Mouse (Mus musculus) intestine, embryonic 15.5 days (tissue): ENCODE results near the gene Gm16181. TPM values are rescaled to one million over a fixed set of nuclear protein-coding genes. Genes with fewer than 3 reads are reported as not detected.

Experiments
- ATAC-seq: fragments of 200-750 bp; cut with Nextera tagmentation; 2 replicates; pipeline ENCODE4 v1.8.0; 2017; ENCODE audit warnings: moderate TSS enrichment, moderate library complexity
- H3K27ac ChIP-seq: fragments of 300-500 bp; sonication (generic); 2 replicates; pipeline ENCODE4 v1.5.1; 2015; ENCODE audit warnings: mild to moderate bottlenecking, inconsistent platforms
- H3K27me3 ChIP-seq: fragments of 300-500 bp; sonication (generic); replicated peaks from 2 replicates; pipeline ENCODE4 v1.6.1; 2015; ENCODE audit warnings: inconsistent platforms
- H3K36me3 ChIP-seq: fragments of 300-500 bp; sonication (generic); 2 replicates; pipeline ENCODE4 v1.6.1; 2015; ENCODE audit warnings: inconsistent platforms
- H3K4me1 ChIP-seq: fragments of 300-500 bp; sonication (generic); replicated peaks from 2 replicates; pipeline ENCODE4 v1.6.1; 2015; ENCODE audit warnings: inconsistent platforms
- H3K4me2 ChIP-seq: fragments of 300-500 bp; sonication (generic); replicated peaks from 2 replicates; pipeline ENCODE4 v1.6.1; 2015; ENCODE audit warnings: mild to moderate bottlenecking, inconsistent platforms
- H3K4me3 ChIP-seq: fragments of 300-500 bp; sonication (generic); replicated peaks from 2 replicates; pipeline ENCODE4 v1.5.1; 2015; ENCODE audit warnings: inconsistent platforms
- H3K9ac ChIP-seq: fragments of 300-500 bp; sonication (generic); 2 replicates; pipeline ENCODE4 v1.6.1; 2015; ENCODE audit warnings: inconsistent platforms
- H3K9me3 ChIP-seq: fragments of 300-500 bp; sonication (generic); 2 replicates; pipeline ENCODE4 v1.6.1; 2016; ENCODE audit warnings: inconsistent platforms
- WGBS: fragments of 180-500 bp; shearing (Covaris S2); methylation state at CpG from one replicate; pipeline ENCODE4 v1.1.7; 2015; 5-methylcytosine and 5-hydroxymethylcytosine counted together
- polyA plus RNA-seq: library from polyadenylated mRNA; unstranded; fragments of >200 nt; fragmentation: Nextera tagmentation; extraction: Ambion mirVana; gene quantifications from 2 replicates; pipeline ENCODE4 v1.2.1, GENCODE M21; 2015

The Gm16181 gene
- polyA plus RNA-seq, 1 experiment from 2014 or later = 0.59 TPM

DNA sequence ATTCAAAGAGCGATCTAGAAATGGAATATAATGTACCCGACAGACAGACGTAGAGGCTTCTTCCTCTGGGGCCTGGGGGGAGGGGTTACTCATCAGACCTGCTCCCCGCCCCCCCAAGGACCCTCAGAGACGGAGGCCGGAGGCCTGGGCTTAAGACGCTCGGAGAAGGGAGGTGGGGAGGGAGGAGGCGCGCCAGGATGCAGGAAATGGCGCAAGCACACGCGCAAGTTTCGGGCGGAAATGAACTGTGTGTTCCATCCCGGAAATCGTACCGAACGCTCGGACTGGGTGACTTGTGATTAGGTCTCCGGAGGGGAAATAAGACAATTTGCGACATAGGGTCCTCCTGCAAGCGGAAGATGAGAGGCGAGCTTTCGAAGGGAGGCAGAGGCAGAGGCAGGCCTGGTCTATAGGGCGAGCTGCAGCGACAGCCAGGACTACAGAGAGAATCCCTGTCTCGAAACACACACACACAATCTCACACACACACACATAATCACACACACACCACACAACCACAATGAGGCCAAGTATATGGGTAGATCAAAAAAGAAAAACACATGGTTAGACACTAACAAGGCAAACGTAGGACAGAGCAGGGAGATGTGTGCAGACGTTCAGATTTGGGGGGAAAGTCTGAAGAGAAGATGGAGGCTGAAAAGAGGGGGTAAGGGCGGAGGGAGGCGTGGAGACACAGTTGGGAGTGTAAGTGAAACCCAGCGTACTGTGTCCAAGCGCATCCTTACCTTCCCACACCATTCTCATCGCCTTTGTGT, 15.2 kb downstream of the Gm16181 start, which contains the start of gene Nfkbil1:
TSS of gene Nfkbil1 (minus strand) at position 179 of the 776 bp plus-strand sequence.
- peak; percentile 90 for ATAC-seq
- Histone ChIP-seq H3K36me3 (peaks cover 7% of the 10 kb centered on the region; the same call in 1 of the 2 replicates), H3K27me3 (no peaks in the 10 kb centered on the region), H3K4me2 (peak within 1 kb of the TSS; percentile 88), H3K4me3 (peak within 1 kb of the TSS; percentile 57), H3K4me1 (peaks cover 33% of the 10 kb centered on the region), H3K9me3 (no peaks in the 10 kb centered on the region), H3K27ac (peak within 1 kb of the TSS; percentile 98), H3K9ac (peak within 1 kb of the TSS; percentile 86)
- WGBS = under 1% methylated on average over 35 of the region's 35 CpGs

DNA sequence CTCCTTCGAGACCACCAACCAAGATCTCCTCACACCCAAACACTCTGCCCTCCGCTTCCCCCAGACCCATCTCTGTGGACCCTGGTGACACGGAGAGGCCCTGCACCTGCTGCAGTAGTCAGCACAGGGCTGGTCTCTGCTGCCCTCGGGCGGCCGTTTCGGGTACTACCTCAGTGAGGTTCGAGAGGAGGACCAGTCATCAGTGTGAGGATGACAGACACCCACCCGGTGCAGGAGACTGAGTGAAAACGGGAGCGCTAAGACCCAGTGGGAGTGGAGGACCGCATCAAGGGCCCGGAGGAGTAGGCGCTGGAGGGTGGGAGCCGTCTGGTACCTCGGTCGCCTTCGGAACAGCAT, 15.7 kb downstream of the Gm16181 start:
- Histone ChIP-seq H3K36me3 (peaks cover under 1% of the 10 kb centered on the region; the same call in 1 of the 2 replicates), H3K4me1 (peaks cover 34% of the 10 kb centered on the region), H3K4me3 (peak overlapping the region; percentile 57), H3K4me2 (peak overlapping the region; percentile 88), H3K27ac (peak overlapping the region; percentile 98), H3K27me3 (no peaks in the 10 kb centered on the region), H3K9ac (peak overlapping the region; percentile 86), H3K9me3 (no peaks in the 10 kb centered on the region)
- 1% methylated on average over 18 of the region's 18 CpGs for WGBS
- peak; percentile 61 for ATAC-seq

DNA sequence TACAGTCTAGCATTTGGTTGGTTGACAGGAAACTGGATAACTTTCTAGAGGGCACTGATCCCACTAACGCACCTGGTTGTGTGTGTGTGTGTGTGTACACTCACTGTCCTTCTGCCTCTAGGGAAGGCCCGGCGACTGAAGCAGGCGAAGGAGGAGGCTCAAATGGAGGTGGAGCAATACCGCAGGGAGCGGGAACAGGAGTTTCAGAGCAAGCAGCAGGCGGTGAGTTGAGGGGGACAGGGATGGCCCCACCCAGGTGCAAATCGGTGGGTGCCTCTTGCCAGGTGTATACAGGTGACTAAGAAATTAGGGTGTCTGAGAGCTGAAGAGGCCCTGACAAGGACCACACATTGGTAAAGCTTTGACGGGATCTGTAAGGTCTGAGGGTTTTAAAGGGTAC, 16.4 kb downstream of the Gm16181 start:
- H3K4me2 ChIP-seq = no peak overlapping the region; the same call in 1 of the 2 replicates
- no peak overlapping the region for H3K4me3 ChIP-seq
- 77% methylated on average over 9 of the region's 9 CpGs for WGBS

GRCm38 (mm10) chr17:35237504-35237903, 16.9 kb downstream of the Gm16181 start:
- Histone ChIP-seq H3K27me3 (no peaks in the 10 kb centered on the region), H3K4me3 (no peak overlapping the region), H3K27ac (no peak overlapping the region), H3K9me3 (no peaks in the 10 kb centered on the region), H3K4me1 (peaks cover 28% of the 10 kb centered on the region), H3K4me2 (no peak overlapping the region), H3K9ac (no peak overlapping the region), H3K36me3 (no peaks in the 10 kb centered on the region)
- no peak for ATAC-seq
- 94% methylated on average over 12 of the region's 12 CpGs for WGBS

More for the DNA sequence above, 16.4 kb downstream of the Gm16181 start:
- no peak overlapping the region for H3K27ac ChIP-seq
- H3K9ac ChIP-seq = no peak overlapping the region
- no peak for ATAC-seq
- peaks cover 31% of the 10 kb centered on the region for H3K4me1 ChIP-seq
- H3K27me3 ChIP-seq = no peaks in the 10 kb centered on the region
- no peaks in the 10 kb centered on the region for H3K9me3 ChIP-seq
- no peaks in the 10 kb centered on the region for H3K36me3 ChIP-seq

DNA sequence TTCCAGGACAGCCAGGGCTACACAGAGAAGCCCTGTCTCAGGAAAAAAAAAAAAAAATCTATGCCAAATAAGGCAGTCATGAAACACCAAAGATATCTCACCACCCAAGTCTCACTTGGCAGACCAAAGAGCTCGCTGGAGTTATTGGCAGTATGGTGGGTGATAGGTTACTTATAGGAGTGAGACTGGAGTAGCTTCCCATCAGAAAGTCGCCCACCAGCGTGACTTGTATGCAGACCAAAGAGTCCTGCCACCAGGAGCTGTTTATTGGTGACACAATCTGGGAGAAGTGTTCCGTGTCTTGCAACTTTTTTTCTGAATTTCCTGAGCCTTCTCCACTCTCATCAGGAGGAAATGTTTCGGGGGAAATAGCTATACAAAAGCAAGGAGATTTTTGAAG, 19.1 kb downstream of the Gm16181 start:
- H3K9ac ChIP-seq = no peak overlapping the region
- 0 out of 2 replicates have a peak overlapping the region, but pooled peaks have one; percentile 96 for H3K27ac ChIP-seq
- H3K27me3 ChIP-seq = no peaks in the 10 kb centered on the region
- no peak overlapping the region for H3K4me3 ChIP-seq
- WGBS = 83% methylated on average over 5 of the region's 5 CpGs
- no peak overlapping the region for H3K4me2 ChIP-seq
- H3K9me3 ChIP-seq = no peaks in the 10 kb centered on the region
- peaks cover 24% of the 10 kb centered on the region for H3K4me1 ChIP-seq
- peaks cover 12% of the 10 kb centered on the region for H3K36me3 ChIP-seq
- no peak for ATAC-seq

GRCm38 (mm10) chr17:35240384-35241304, 20.0 kb downstream of the Gm16181 start:
- Histone ChIP-seq H3K9ac (peak overlapping the region; percentile 28; the same call in 1 of the 2 replicates), H3K4me3 (peak overlapping the region; percentile 73), H3K36me3 (peaks cover 21% of the 10 kb centered on the region), H3K27me3 (no peaks in the 10 kb centered on the region), H3K27ac (peak overlapping the region; percentile 96), H3K9me3 (no peaks in the 10 kb centered on the region), H3K4me1 (peaks cover 33% of the 10 kb centered on the region), H3K4me2 (peak overlapping the region; percentile 88)
- WGBS = 26% methylated on average over 12 of the region's 12 CpGs
- no peak for ATAC-seq

DNA sequence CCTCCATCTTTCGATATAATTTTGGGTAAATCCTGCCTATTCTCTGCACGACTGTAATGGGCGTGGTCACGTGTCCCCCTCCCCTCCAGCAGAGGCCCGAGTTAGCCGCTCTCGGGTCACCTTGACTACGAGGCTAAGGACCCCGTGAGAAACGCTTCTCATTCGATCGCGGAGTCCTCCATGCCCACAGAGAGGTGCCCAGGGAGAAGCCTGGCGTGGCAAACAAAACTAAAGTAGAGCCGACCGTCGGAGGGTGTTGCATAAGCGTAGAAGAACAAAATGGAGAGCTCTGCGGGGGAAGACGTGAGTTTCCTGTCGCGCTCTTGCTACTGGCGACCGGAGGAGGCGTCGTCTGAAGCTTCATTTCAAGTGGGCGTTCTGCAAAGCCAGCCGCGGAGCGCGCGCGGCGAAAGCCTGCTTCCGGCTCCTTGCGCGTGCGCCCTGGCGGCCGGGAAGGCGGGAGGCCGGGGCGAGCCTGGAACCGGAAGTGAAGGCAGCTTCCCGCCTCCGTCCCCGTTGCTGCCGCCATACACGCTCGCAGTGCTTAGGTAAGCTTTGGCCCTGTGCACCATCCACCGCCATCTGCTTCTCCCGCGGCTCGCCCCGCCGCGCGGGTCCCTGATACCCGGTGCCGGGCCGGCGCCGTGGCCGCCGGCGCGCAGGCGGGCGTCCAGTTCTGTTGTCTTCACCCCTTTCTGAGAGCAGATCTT, 20.8 kb downstream of the Gm16181 start, which contains the start of gene Ddx39b:
TSS of gene Ddx39b (plus strand) at position 442 of the 710 bp plus-strand sequence.
- H3K36me3 ChIP-seq = peaks cover 27% of the 10 kb centered on the region
- H3K4me3 ChIP-seq = peak within 1 kb of the TSS; percentile 73
- ATAC-seq = peak; percentile 93
- H3K4me1 ChIP-seq = peaks cover 37% of the 10 kb centered on the region
- no peaks in the 10 kb centered on the region for H3K9me3 ChIP-seq
- under 1% methylated on average over 69 of the region's 69 CpGs for WGBS
- H3K27me3 ChIP-seq = no peaks in the 10 kb centered on the region
- peak within 1 kb of the TSS; percentile 98 for H3K9ac ChIP-seq
- peak within 1 kb of the TSS; percentile 88 for H3K4me2 ChIP-seq
- H3K27ac ChIP-seq = peak within 1 kb of the TSS; percentile 96

GRCm38 (mm10) chr17:35242015-35242941, 21.6 kb downstream of the Gm16181 start:
- H3K9ac ChIP-seq = peak overlapping the region; percentile 98
- peaks cover 34% of the 10 kb centered on the region for H3K4me1 ChIP-seq

GRCm38 (mm10) chr17:35243086-35243485, 22.5 kb downstream of the Gm16181 start:
- Histone ChIP-seq H3K9ac (peak overlapping the region; percentile 98), H3K36me3 (peaks cover 42% of the 10 kb centered on the region), H3K27ac (peak overlapping the region; percentile 96; the same call in 1 of the 2 replicates), H3K4me1 (peaks cover 36% of the 10 kb centered on the region), H3K27me3 (no peaks in the 10 kb centered on the region), H3K4me3 (peak overlapping the region; percentile 73), H3K9me3 (no peaks in the 10 kb centered on the region), H3K4me2 (peak overlapping the region; percentile 88)
- WGBS = 2% methylated on average over 16 of the region's 16 CpGs
- ATAC-seq = no peak

More at GRCm38 (mm10) chr17:35242015-35242941, 21.6 kb downstream of the Gm16181 start:
- peak overlapping the region; percentile 88 for H3K4me2 ChIP-seq
- H3K9me3 ChIP-seq = no peaks in the 10 kb centered on the region
- under 1% methylated on average over 55 of the region's 55 CpGs for WGBS
- H3K27me3 ChIP-seq = no peaks in the 10 kb centered on the region
- peaks cover 35% of the 10 kb centered on the region for H3K36me3 ChIP-seq
- H3K27ac ChIP-seq = peak overlapping the region; percentile 96
- ATAC-seq = peak; percentile 59
- peak overlapping the region; percentile 73 for H3K4me3 ChIP-seq

GRCm38 (mm10) chr17:35244999-35245398, 24.4 kb downstream of the Gm16181 start:
- Histone ChIP-seq H3K36me3 (peaks cover 59% of the 10 kb centered on the region), H3K27ac (0 out of 2 replicates have a peak overlapping the region, but pooled peaks have one; percentile 5), H3K4me1 (peaks cover 39% of the 10 kb centered on the region), H3K4me2 (peak overlapping the region; percentile 88), H3K9ac (peak overlapping the region; percentile 21; the same call in 1 of the 2 replicates), H3K4me3 (peak overlapping the region; percentile 73; the same call in 1 of the 2 replicates), H3K9me3 (no peaks in the 10 kb centered on the region), H3K27me3 (no peaks in the 10 kb centered on the region)
- no peak for ATAC-seq
- WGBS = 53% methylated on average over 2 of the region's 2 CpGs
